Mouse (Mus musculus): ENCODE measurements at regions not wholly inside any gene's neighbourhood (a gene's known extent, or its start where the extent isn't known, plus 50 kb on each side); places are given as distances from the start of the nearest gene placed in this dataset.

DNA sequence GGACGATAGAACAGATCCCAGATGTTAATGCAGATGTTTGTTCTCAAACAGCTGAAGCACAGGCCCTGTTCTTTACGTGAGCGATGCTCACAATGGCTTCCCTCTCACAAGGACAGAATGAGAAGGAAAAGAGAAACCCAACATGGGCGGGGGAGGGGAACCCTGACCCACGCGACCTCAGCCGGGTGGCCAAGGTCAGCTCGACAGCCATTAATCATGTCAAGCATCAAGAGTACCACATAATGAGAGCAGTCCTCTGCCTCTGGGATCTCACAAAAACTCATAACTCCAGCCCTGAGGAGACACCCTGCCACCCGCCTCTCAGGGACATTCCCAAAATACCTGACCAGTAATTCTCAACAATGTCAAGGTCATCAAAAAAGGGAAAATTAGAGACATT is 100.0 kb upstream of the Cbln4 start:
- no peak overlapping the region for H3K27ac ChIP-seq (ENCODE audit: insufficient read depth, low read depth)
- peaks cover 78% of the 10 kb centered on the region for H3K9me3 ChIP-seq (replicated peaks; ENCODE audit: low read length)
- TF ChIP-seq PAX5 (IDR thresholded peaks at IDR 0.05; ENCODE audit: low read length) (no peak), BHLHE40 (IDR thresholded peaks at IDR 0.05; ENCODE audit: low read depth, low read length) (no peak), ETS1 (conservative IDR thresholded peaks at IDR 0.05; ENCODE audit: low read depth, low read length) (no peak), RCOR1 (conservative IDR thresholded peaks at IDR 0.05; ENCODE audit: low read depth, low read length) (no peak)
- H3K27me3 ChIP-seq (replicated peaks): no peaks in the 10 kb centered on the region
- H3K4me2 ChIP-seq (ENCODE audit: insufficient read depth, low read depth, poor library complexity, severe bottlenecking): no peak overlapping the region
- no peak for DNase-seq (ENCODE audit: extremely low read depth)
- dilution Hi-C loops (cut with MboI; ENCODE audit: extremely low pct_ligation_motif_present, extremely low pct_unique_long_range_greater_than_20kb, low sequenced_read_pairs): no loop called here
- in situ Hi-C loops (cut with MboI; ENCODE audit: low pct_ligation_motif_present, low pct_unique_long_range_greater_than_20kb, low sequenced_read_pairs): no loop called here
- H3K4me1 ChIP-seq (ENCODE audit: control insufficient read depth in 1 of 2, insufficient read depth in 2 of 2): no peaks in the 10 kb centered on the region
- H3K4me3 ChIP-seq (replicated peaks in 1 of 3; ENCODE audit: low read depth in 2 of 3, low read length in 2 of 3, poor library complexity in 1 of 3): no peak overlapping the region
- H3K79me2 ChIP-seq (replicated peaks; ENCODE audit: control insufficient read depth, extremely low read depth, insufficient read depth, poor library complexity, severe bottlenecking): no peaks in the 10 kb centered on the region
- no peak overlapping the region for H3K9ac ChIP-seq (ENCODE audit: insufficient read depth, low read depth)
- H3K36me3 ChIP-seq (replicated peaks in 1 of 2; ENCODE audit: control insufficient read depth in 1 of 2, insufficient read depth in 1 of 2, low read length in 1 of 2): no peaks in the 10 kb centered on the region

- Histone ChIP-seq H3K27ac (ENCODE audit: insufficient read depth, low read depth) (no peak overlapping the region), H3K9ac (ENCODE audit: insufficient read depth, low read depth) (no peak overlapping the region), H3K4me1 (ENCODE audit: control insufficient read depth in 1 of 2, insufficient read depth in 2 of 2) (no peaks in the 10 kb centered on the region), H3K27me3 (replicated peaks) (no peaks in the 10 kb centered on the region), H3K4me2 (ENCODE audit: insufficient read depth, low read depth, poor library complexity, severe bottlenecking) (no peak overlapping the region), H3K4me3 (replicated peaks in 1 of 3; ENCODE audit: low read depth in 2 of 3, low read length in 2 of 3, poor library complexity in 1 of 3) (no peak overlapping the region), H3K79me2 (replicated peaks; ENCODE audit: control insufficient read depth, extremely low read depth, insufficient read depth, poor library complexity, severe bottlenecking) (no peaks in the 10 kb centered on the region), H3K9me3 (replicated peaks; ENCODE audit: low read length) (peaks cover 85% of the 10 kb centered on the region), H3K36me3 (replicated peaks in 1 of 2; ENCODE audit: control insufficient read depth in 1 of 2, insufficient read depth in 1 of 2, low read length in 1 of 2) (no peaks in the 10 kb centered on the region)
- DNase-seq (ENCODE audit: extremely low read depth): no peak
- dilution Hi-C loops (cut with MboI; ENCODE audit: extremely low pct_ligation_motif_present, extremely low pct_unique_long_range_greater_than_20kb, low sequenced_read_pairs) (no loop called here), in situ Hi-C loops (cut with MboI; ENCODE audit: low pct_ligation_motif_present, low pct_unique_long_range_greater_than_20kb, low sequenced_read_pairs) (no loop called here)
- no peak for TF ChIP-seq ZNF384 (IDR thresholded peaks at IDR 0.05; ENCODE audit: low read depth, low read length)
- TF ChIP-seq NRF1 (IDR thresholded peaks at IDR 0.05; ENCODE audit: low read depth, low read length): no peak
- TF ChIP-seq MEF2A (IDR thresholded peaks at IDR 0.05; ENCODE audit: borderline replicate concordance, low read depth, low read length): no peak
- no peak for TF ChIP-seq UBTF (IDR thresholded peaks at IDR 0.05; ENCODE audit: low read depth, low read length)
- TF ChIP-seq ZKSCAN1 (IDR thresholded peaks at IDR 0.05; ENCODE audit: borderline replicate concordance, low read depth, low read length): no peak
These were observed 99.6 kb upstream of the Mc3r start for GRCm38 (mm10) chr2:172148736-172149135.

DNA sequence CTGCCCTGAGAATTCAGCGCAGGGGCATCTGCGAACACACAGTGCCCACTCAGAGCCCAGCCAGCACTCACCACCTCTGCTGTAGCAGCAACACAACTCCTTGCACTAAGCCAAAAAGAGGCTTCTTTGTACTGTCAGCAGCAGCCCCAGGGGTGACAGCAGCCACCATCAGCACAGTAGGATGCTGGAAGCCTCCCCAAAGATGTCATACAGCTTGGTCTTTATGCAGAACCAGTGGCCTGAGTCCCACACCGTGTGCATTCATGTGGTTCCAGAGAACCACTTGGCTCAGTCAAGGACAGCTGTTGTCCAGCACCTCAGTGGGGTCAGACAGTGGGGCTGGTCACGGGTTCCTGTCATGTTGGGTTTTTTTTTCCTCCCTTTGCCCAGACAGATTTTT is 98.6 kb upstream of the Mc3r start:
- TF ChIP-seq ZMIZ1 (IDR thresholded peaks at IDR 0.05; ENCODE audit: low read depth, low read length) (no peak), CTCF (conservative IDR thresholded peaks at IDR 0.05 in 1 of 2, IDR thresholded peaks at IDR 0.05 in 1 of 2; ENCODE audit: low read depth in 2 of 2, low read length in 2 of 2) (no peak), JUN (IDR thresholded peaks at IDR 0.05; ENCODE audit: insufficient read depth, low read depth, low read length) (no peak), ZNF384 (IDR thresholded peaks at IDR 0.05; ENCODE audit: low read depth, low read length) (no peak), ELF1 (IDR thresholded peaks at IDR 0.05; ENCODE audit: low read depth, low read length) (no peak), JUND (conservative IDR thresholded peaks at IDR 0.05; ENCODE audit: low read depth, low read length) (no peak)
- in situ Hi-C loops (cut with MboI; ENCODE audit: low pct_ligation_motif_present, low pct_unique_long_range_greater_than_20kb, low sequenced_read_pairs) (no loop called here), dilution Hi-C loops (cut with MboI; ENCODE audit: extremely low pct_ligation_motif_present, extremely low pct_unique_long_range_greater_than_20kb, low sequenced_read_pairs) (no loop called here)
- no peak overlapping the region for H3K9ac ChIP-seq (ENCODE audit: insufficient read depth, low read depth)
- H3K36me3 ChIP-seq (replicated peaks in 1 of 2; ENCODE audit: control insufficient read depth in 1 of 2, insufficient read depth in 1 of 2, low read length in 1 of 2): no peaks in the 10 kb centered on the region
- no peaks in the 10 kb centered on the region for H3K4me1 ChIP-seq (ENCODE audit: control insufficient read depth in 1 of 2, insufficient read depth in 2 of 2)
- DNase-seq (ENCODE audit: extremely low read depth): no peak
- no peaks in the 10 kb centered on the region for H3K27me3 ChIP-seq (replicated peaks)
- H3K4me3 ChIP-seq (replicated peaks in 1 of 3; ENCODE audit: low read depth in 2 of 3, low read length in 2 of 3, poor library complexity in 1 of 3): no peak overlapping the region
- peaks cover 77% of the 10 kb centered on the region for H3K9me3 ChIP-seq (replicated peaks; ENCODE audit: low read length)
- no peak overlapping the region for H3K27ac ChIP-seq (ENCODE audit: insufficient read depth, low read depth)
- no peaks in the 10 kb centered on the region for H3K79me2 ChIP-seq (replicated peaks; ENCODE audit: control insufficient read depth, extremely low read depth, insufficient read depth, poor library complexity, severe bottlenecking)
- no peak overlapping the region for H3K4me2 ChIP-seq (ENCODE audit: insufficient read depth, low read depth, poor library complexity, severe bottlenecking)
